Mouse (Mus musculus) macrophage (primary cell): ENCODE results near the gene Mrps6. TPM values are rescaled to one million over a fixed set of nuclear protein-coding genes. Genes with fewer than 3 reads are reported as not detected.

ENCODE experiments used
- H3K27ac ChIP-seq: fragments of 350-480 bp; formaldehyde crosslinking; 2 replicates; pipeline ENCODE4 v1.9.0; 2021
- H3K36me3 ChIP-seq: fragments of 350-480 bp; formaldehyde crosslinking; 2 replicates; pipeline ENCODE4 v1.9.0; 2021; ENCODE audit errors: inconsistent target
- H3K4me3 ChIP-seq: fragments of 350-480 bp; formaldehyde crosslinking; 2 replicates; pipeline ENCODE4 v1.9.0; 2021; ENCODE audit errors: inconsistent target
- H3K79me2 ChIP-seq: fragments of 350-480 bp; formaldehyde crosslinking; 2 replicates; pipeline ENCODE4 v1.9.0; 2021; ENCODE audit errors: inconsistent target
- WGBS: methylation state at CpG from one replicate; pipeline ENCODE4 v1.1.7; 2026; ENCODE audit warnings: inconsistent platforms; ENCODE audit not compliant: missing documents; 5-methylcytosine and 5-hydroxymethylcytosine counted together
- polyA plus RNA-seq: library from polyadenylated mRNA; stranded (reverse); fragments of 250-400 nt; gene quantifications from 3 replicates; pipeline ENCODE4 v1.2.4, GENCODE M21; 2018; ENCODE audit warnings: inconsistent platforms

Gene Mrps6
- polyA plus RNA-seq, 1 experiment from 2014 or later = 18.9 TPM

GRCm38 (mm10) chr16:92120899-92121531 is 62.9 kb downstream of the Mrps6 start:
- no peak overlapping the region for H3K4me3 ChIP-seq
- H3K27ac ChIP-seq = no peak overlapping the region
- 93% methylated on average over 17 of the region's 17 CpGs for WGBS
- no peaks in the 10 kb centered on the region for H3K79me2 ChIP-seq
- no peaks in the 10 kb centered on the region for H3K36me3 ChIP-seq

DNA sequence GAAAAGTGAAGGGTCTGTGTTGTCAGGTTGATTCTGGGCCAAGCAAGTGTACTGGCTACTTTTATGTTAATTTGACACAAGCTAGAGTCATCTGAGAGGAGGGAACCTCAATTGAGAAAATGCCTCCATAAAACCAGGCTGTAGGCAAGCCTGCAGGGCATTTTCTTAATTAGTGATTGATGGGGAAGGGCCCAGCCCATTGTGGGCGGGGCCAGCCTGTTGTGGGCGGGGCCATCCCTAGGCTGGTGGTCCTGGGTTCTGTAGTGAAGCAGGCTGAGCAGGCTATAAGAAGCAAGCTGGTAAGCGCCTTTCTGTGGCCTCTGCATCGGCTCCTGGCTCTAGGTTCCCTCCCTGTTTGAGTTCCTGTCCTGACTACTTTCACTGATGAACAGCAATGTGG is 69.2 kb downstream of the Mrps6 start:
- Histone ChIP-seq H3K4me3 (no peak overlapping the region), H3K27ac (no peak overlapping the region), H3K79me2 (no peaks in the 10 kb centered on the region), H3K36me3 (no peaks in the 10 kb centered on the region)
- WGBS = 65% methylated on average over 4 of the region's 4 CpGs

GRCm38 (mm10) chr16:92127666-92128065 is 69.6 kb downstream of the Mrps6 start:
- H3K4me3 ChIP-seq = no peak overlapping the region
- H3K79me2 ChIP-seq = no peaks in the 10 kb centered on the region
- H3K36me3 ChIP-seq = no peaks in the 10 kb centered on the region
- WGBS = 83% methylated on average over 5 of the region's 5 CpGs
- no peak overlapping the region for H3K27ac ChIP-seq

DNA sequence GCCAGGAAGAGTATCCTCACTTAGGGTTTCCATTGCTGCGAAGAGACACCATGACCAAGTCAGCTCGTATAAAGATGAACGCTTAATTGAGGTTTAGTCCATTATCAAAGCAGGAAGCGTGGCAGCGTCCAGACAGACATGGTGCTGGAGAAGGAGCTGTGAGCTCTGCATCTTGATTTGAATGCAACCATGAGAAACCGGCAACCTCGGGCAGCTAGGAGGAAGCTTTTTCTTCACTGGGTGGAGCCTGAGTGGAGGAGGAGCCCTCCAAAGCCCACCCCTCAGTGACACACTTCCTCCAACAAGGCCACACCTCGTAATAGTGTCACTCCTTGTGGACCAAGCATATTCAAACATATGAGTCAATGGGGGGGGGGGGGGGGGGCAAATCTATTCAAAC is 71.8 kb downstream of the Mrps6 start:
- Histone ChIP-seq H3K27ac (no peak overlapping the region), H3K79me2 (no peaks in the 10 kb centered on the region), H3K36me3 (no peaks in the 10 kb centered on the region), H3K4me3 (no peak overlapping the region)
- WGBS = 88% methylated on average over 8 of the region's 8 CpGs

DNA sequence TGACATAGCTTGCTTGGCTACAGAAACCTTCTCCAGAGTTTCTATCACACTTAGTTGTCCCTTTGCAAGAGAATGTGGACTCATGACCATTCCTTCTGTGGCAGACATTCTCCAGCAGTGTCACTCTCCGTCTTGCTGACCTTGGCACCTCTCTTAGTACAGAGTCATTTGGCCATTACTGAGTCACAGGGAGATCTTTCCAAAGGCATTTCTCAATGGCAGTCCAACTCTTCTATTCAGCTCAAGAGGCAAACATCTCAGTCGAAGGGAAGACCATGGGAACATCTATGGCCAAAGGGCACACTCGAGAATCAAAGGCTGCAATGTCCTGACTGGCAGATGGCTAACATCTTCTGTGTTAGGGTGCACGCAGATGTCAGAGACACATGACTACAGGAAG is 74.4 kb downstream of the Mrps6 start:
- Histone ChIP-seq H3K79me2 (no peaks in the 10 kb centered on the region), H3K4me3 (no peak overlapping the region), H3K27ac (no peak overlapping the region), H3K36me3 (no peaks in the 10 kb centered on the region)
- WGBS = 95% methylated on average over 4 of the region's 4 CpGs

GRCm38 (mm10) chr16:92134148-92134764 is 76.2 kb downstream of the Mrps6 start:
- 93% methylated on average over 11 of the region's 11 CpGs for WGBS
- Histone ChIP-seq H3K4me3 (no peak overlapping the region), H3K36me3 (no peaks in the 10 kb centered on the region), H3K27ac (no peak overlapping the region), H3K79me2 (no peaks in the 10 kb centered on the region)

DNA sequence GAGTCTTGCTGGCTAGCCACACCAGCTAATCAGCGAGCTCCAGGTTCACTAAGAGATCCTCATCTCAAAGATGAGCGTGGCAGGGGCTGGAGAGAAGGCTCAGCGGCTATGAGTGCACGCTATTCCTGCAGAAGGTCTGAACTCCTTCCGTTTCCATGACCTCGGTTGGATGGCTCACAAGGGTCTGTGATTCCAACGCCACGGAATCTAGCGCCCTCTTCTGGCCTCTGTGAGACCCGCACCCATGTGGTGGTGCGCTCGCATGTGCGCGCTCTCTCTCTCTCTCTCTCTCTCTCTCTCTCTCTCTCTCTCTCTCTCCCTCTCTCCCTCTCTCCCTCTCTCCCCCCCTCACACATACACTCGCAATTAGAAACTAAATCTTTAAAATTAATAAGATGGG is 78.2 kb downstream of the Mrps6 start:
- WGBS = 92% methylated on average over 12 of the region's 15 CpGs
- no peaks in the 10 kb centered on the region for H3K36me3 ChIP-seq
- no peak overlapping the region for H3K4me3 ChIP-seq
- H3K27ac ChIP-seq = no peak overlapping the region
- no peaks in the 10 kb centered on the region for H3K79me2 ChIP-seq

DNA sequence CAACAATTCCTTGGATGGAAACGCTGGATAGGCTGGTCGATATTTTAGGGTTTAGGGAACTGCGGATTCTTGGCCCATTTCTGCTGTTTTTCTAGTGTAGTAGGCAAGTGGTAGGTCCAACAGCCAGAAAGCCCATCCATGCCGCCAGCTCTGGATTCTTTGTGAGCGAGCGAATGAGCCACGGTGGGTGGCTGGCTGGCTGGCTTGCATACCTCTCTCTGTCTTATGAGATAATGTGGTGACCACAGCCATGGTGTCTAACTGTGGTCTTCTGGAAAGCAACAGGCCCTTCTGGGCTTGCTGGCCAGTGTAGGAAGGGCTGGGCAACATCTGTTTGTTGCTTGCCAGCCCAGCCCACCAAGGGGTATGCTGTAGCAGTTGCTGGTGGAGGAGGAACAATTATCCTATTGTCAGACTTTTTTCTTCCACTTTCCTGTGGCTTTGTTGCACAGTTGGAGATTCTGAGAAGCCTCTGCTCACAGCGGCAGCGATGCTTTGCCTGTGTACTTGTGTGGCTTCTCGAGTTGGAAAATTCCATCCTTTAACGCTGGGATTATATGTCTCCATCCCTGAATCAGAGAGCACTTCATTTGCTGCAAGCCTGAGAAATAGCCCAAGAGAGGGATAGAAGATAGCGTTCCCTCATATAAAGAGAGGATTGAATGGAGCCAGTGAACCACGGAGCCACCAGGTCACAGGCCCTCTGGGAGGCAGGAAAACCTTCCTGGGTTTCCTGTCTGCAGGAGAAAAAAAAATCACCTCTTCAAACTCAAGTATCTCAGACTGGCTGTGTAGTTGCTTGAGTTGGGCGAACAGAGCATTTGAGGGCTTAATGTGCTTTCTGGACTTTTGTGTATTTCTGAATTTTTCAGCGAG is 81.6 kb downstream of the Mrps6 start:
- Histone ChIP-seq H3K79me2 (no peaks in the 10 kb centered on the region), H3K4me3 (no peak overlapping the region), H3K27ac (no peak overlapping the region), H3K36me3 (no peaks in the 10 kb centered on the region)
- 81% methylated on average over 15 of the region's 15 CpGs for WGBS

DNA sequence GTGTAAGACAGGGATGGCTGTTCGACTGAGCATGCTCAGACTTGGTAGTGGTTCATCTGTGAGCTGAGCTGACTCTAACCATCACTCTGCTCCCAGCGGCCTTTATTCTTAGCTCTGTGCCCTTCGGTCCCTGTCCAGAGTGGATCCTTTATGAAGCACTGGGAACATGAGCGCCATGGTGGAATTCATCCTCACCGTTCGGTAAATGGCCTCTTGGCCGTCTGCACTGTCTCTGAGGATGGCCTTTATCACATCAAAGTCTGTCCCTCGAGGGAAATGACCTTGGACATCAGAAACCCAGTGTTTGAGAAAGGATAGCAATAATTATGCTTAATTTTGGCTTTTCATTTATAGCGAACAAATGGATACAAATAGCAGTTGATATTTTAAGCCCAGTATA is 82.3 kb downstream of the Mrps6 start:
- H3K79me2 ChIP-seq = no peaks in the 10 kb centered on the region
- WGBS = 93% methylated on average over 9 of the region's 9 CpGs
- no peaks in the 10 kb centered on the region for H3K36me3 ChIP-seq
- H3K4me3 ChIP-seq = no peak overlapping the region
- no peak overlapping the region for H3K27ac ChIP-seq

DNA sequence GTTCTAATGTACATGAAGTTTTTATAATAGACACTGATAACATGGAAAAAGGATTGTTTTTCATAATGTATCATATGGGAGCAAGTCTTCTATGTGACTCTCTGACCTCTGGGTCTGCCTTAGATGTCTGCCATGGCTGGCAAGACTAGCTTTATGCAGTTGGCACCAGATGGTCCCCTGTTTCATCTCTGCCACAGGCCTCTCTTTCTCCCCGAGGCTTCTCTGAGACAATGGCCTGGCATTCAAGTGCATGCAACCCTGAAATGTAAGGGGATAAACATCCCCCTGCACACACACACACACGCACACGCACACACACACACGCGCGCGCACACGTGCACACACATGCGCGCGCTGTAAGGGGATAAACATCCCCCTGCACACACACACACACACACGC is 83.0 kb downstream of the Mrps6 start:
- Histone ChIP-seq H3K79me2 (no peaks in the 10 kb centered on the region), H3K36me3 (no peaks in the 10 kb centered on the region), H3K4me3 (no peak overlapping the region), H3K27ac (no peak overlapping the region)
- WGBS = 100% methylated on average over 11 of the region's 12 CpGs

DNA sequence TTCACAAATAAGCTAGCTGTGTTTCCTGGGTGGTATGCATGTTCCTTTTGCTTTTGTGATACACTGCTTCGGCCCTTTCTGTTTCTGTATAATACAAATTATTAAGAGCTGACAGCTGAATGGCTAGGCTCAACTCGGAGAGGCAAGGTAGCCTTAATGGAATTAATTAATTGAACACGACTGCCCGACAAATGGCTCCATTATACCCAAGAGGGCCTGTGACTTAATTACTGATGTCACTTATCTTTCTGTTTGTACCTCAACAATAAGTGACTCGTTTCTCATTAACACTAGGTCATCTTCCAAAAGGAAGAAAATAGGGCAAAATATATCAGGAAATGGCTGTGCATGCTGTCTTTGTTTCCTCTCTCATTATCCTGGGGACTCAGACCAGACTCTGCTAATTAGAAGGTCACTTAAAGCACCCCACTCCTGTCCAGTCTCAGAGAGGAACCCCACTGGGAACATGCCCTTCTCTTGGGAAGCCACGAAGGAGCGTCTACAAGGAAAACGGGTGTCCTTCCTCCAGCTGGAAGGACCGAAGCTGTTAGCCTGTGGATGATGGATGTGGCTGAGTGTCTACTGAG is 84.4 kb downstream of the Mrps6 start:
- WGBS = 90% methylated on average over 9 of the region's 9 CpGs
- H3K27ac ChIP-seq = no peak overlapping the region
- no peaks in the 10 kb centered on the region for H3K36me3 ChIP-seq
- no peak overlapping the region for H3K4me3 ChIP-seq
- H3K79me2 ChIP-seq = no peaks in the 10 kb centered on the region

DNA sequence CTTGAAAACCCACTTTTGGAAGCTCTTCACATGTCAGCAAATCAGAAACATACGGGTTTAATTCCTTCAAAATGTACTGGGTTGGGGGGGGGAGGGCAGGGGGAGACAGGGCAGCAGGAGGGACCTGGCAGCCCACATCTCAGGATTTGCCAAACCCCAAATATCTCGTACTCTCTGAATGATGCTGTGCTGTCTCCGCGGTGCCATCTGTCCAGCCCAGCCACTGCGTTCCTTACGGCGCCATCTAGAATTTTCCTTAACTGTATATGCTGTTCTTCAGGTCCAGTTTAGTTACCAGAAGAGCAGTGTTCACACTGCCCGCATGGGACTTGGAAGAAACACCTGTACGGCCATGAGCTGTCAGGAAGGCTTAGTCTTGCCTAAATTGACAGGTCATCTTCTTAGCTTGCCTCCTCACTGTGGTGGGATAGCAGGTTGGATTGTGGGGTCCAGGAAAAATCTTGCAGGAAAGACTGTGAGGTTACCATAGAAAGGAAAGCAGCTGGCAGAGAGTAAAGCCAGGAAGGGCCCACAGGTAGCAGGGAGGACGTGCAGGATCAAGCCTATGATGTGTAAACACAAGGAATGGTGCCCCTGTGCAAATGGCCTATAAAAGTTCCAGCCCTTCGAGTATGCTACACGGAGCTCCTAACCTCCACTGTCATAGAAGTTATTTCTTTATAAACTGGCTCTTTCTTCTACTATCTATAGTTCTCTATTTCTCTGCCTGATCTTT is 89.7 kb downstream of the Mrps6 start:
- Histone ChIP-seq H3K27ac (no peak overlapping the region), H3K4me3 (no peak overlapping the region), H3K79me2 (no peaks in the 10 kb centered on the region), H3K36me3 (no peaks in the 10 kb centered on the region)
- WGBS = 91% methylated on average over 12 of the region's 12 CpGs

- Histone ChIP-seq H3K4me3 (no peak overlapping the region), H3K79me2 (no peaks in the 10 kb centered on the region), H3K27ac (no peak overlapping the region), H3K36me3 (no peaks in the 10 kb centered on the region)
- 85% methylated on average over 2 of the region's 2 CpGs for WGBS
Measured at GRCm38 (mm10) chr16:92148367-92148728, 90.3 kb downstream of the Mrps6 start.

DNA sequence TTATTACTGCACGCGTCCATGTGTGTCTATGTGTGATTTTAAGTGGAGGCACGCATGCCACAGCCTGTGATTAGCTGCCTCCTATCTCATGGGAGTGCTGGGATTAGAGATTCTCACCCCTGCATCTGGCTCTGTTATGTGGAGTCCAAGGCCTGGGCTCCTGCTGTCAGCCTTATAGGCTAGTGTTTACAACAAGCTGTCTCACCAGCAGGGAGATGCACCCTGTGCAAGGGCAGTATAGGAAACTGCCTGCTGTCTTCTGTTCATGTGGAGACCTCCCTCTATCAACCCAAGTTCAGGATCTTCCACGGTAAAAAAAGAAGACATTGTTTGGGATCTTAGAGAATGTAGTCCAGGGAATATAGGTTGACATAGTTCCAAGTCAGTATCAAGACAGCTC is 92.9 kb downstream of the Mrps6 start:
- H3K79me2 ChIP-seq = no peaks in the 10 kb centered on the region
- H3K27ac ChIP-seq = no peak overlapping the region
- 84% methylated on average over 4 of the region's 4 CpGs for WGBS
- H3K36me3 ChIP-seq = no peaks in the 10 kb centered on the region
- H3K4me3 ChIP-seq = no peak overlapping the region
